Mouse (Mus musculus): ENCODE results near the gene Foxk1. TPM values are rescaled to one million over a fixed set of nuclear protein-coding genes. Genes with fewer than 3 reads are reported as not detected.

The Foxk1 gene
- total RNA-seq, 1 experiment, result 10.7 TPM

DNA sequence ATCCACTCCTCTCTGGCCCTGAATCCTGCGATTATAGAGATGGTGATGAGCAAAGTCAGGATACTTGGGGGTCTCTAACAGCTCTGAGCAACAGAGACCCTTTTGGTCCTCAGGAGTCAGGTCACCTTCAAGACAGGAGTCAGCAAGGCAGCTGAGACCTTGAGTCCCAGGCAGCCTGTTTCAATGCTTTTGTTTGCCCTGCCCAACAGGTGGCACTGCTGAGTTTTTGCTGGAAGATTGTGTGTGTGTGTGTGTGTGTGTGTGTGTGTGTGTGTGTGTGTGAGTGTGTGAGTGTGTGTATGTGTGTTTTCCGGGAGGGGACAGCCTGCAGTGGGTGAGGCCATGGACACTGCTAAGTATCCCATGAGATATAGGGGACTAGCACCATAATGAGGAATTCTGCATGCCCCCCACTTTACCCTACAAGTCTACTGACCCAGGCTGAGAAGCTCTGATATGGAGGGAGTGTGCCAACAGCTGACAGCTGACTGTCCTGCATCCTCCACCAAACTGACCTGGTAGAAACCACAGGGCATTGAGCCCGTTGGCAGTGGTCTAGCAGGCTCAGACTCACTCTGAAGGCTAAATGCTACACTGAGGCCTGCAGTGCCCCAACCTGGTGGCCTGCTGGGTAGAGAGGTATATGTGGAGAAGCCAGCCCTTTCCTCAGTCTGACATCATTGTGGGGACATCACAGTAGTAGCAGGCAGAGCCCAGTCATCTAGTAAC is 104.6 kb downstream of the Foxk1 start:
- Histone ChIP-seq H3K9ac (ENCODE audit: insufficient read depth, low read depth, low read length, poor library complexity, severe bottlenecking) (no peak overlapping the region), H3K4me3 (ENCODE audit: insufficient read depth in 1 of 2, low read depth in 1 of 2, low read length in 2 of 2, poor library complexity in 1 of 2, severe bottlenecking in 1 of 2) (no peak overlapping the region), H3K9me3 (ENCODE audit: control insufficient read depth, insufficient read depth, low read depth, low read length) (no peaks in the 10 kb centered on the region), H3K27ac (ENCODE audit: insufficient read depth, low read depth, low read length, poor library complexity, severe bottlenecking) (no peak overlapping the region), H3K36me3 (ENCODE audit: control insufficient read depth, insufficient read depth, low read length, poor library complexity, severe bottlenecking) (no peaks in the 10 kb centered on the region; the same call in 1 of the 2 replicates), H3K4me1 (ENCODE audit: control insufficient read depth in 2 of 2, insufficient read depth in 2 of 2, low read length in 2 of 2, poor library complexity in 1 of 2) (peaks cover 2 to 22% of the 10 kb centered on the region in 2 experiments; a peak in 2 of 4 replicates)
- in situ Hi-C loops (cut with MboI; ENCODE audit: low sequenced_read_pairs in 2 of 2, unreplicated experiment in 2 of 2), result no loop called here
- DNase-seq (ENCODE audit: low read depth, low spot score), result no peak
- no peak for TF ChIP-seq MAFK (IDR thresholded peaks at IDR 0.05; ENCODE audit: insufficient read depth, low read depth, low read length)
- TF ChIP-seq CHD2 (IDR thresholded peaks at IDR 0.05; ENCODE audit: low read depth, low read length), result no peak
- TF ChIP-seq ZC3H11A (IDR thresholded peaks at IDR 0.05; ENCODE audit: borderline replicate concordance, low read depth, low read length), result no peak
- TF ChIP-seq ZNF384 (IDR thresholded peaks at IDR 0.05; ENCODE audit: low read depth, low read length), result no peak
- no peak for TF ChIP-seq HCFC1 (IDR thresholded peaks at IDR 0.05; ENCODE audit: borderline replicate concordance, insufficient read depth, low read length)

DNA sequence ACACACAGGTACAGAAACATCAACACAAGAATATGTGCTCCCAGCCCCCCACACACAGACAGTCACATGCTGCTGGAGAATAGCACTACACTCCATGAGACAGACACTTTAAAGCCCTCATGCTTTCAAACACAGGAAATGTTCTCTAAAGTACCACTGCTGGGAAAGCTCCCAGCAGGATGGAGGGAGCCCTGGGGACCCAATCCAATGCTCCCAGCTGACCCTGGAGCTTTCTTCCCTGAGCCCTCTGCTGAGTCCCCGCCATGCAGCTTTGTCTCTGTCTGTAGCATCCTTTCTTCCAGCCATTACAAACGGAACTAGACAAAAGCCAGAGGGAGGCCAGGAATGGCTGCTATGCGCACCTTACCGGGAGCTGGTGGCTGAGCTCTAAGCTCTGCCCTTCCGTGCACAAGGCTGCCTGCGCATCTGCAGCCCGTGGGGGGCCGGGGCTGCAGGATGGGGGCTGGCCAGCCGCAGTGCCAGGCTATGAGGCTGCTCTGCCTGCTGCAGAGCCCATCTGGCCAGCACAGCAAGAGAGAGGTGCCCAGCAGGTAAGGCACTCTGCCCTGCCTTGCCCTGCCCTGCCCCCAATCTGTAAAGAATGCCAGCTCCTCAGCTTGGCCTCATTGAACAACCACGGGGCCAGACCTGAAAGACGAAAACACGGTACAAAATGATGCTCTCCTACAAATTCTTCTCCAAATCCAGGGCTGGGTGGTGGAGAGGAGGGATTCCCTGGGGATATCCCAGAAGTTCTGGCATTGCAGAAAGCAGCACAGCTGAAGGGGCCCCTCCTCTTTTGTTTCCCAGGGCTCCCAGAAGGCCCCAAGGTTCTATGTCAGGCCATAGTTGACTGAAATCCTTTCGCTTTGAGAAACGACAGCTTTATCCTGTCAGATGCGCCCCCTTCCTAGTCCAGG is 108.1 kb downstream of the Foxk1 start:
- in situ Hi-C loops (cut with MboI; ENCODE audit: low sequenced_read_pairs in 2 of 2, unreplicated experiment in 2 of 2), result no loop called here

DNA sequence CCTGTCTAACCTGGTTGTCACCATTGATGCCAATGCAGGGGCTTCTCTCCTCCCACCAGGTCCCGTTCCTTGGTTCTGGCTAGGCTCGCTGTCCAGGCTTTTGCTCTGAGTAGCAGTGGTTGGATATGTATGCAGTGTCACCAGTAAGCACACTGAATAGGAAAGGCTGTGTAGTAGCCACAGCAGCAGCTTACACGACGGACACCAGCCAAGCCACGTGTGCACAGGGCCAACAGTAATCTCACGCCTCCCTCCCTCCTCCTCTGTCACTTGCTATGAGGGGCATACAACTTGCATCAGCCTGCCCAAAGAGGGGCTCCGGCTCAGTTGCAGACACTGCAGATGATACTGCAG is 108.7 kb downstream of the Foxk1 start:
- H3K9me3 ChIP-seq (ENCODE audit: control insufficient read depth, insufficient read depth, low read depth, low read length), result no peaks in the 10 kb centered on the region
- TF ChIP-seq ZC3H11A (IDR thresholded peaks at IDR 0.05; ENCODE audit: borderline replicate concordance, low read depth, low read length) (no peak), HCFC1 (IDR thresholded peaks at IDR 0.05; ENCODE audit: borderline replicate concordance, insufficient read depth, low read length) (no peak), ZNF384 (IDR thresholded peaks at IDR 0.05; ENCODE audit: low read depth, low read length) (no peak), MAFK (IDR thresholded peaks at IDR 0.05; ENCODE audit: insufficient read depth, low read depth, low read length) (no peak), CHD2 (IDR thresholded peaks at IDR 0.05; ENCODE audit: low read depth, low read length) (no peak)
- H3K27ac ChIP-seq (ENCODE audit: insufficient read depth, low read depth, low read length, poor library complexity, severe bottlenecking), result no peak overlapping the region
- no peak overlapping the region for H3K4me3 ChIP-seq (ENCODE audit: insufficient read depth in 1 of 2, low read depth in 1 of 2, low read length in 2 of 2, poor library complexity in 1 of 2, severe bottlenecking in 1 of 2)
- in situ Hi-C loops (cut with MboI; ENCODE audit: low sequenced_read_pairs in 2 of 2, unreplicated experiment in 2 of 2), result no loop called here
- H3K4me1 ChIP-seq (ENCODE audit: control insufficient read depth in 2 of 2, insufficient read depth in 2 of 2, low read length in 2 of 2, poor library complexity in 1 of 2), result peaks cover 2 to 13% of the 10 kb centered on the region in 2 experiments; a peak in 2 of 4 replicates
- H3K9ac ChIP-seq (ENCODE audit: insufficient read depth, low read depth, low read length, poor library complexity, severe bottlenecking), result no peak overlapping the region
- H3K36me3 ChIP-seq (ENCODE audit: control insufficient read depth, insufficient read depth, low read length, poor library complexity, severe bottlenecking), result no peaks in the 10 kb centered on the region; the same call in 1 of the 2 replicates
- no peak for DNase-seq (ENCODE audit: low read depth, low spot score)

More for the DNA sequence above, 108.1 kb downstream of the Foxk1 start:
- H3K4me3 ChIP-seq (ENCODE audit: insufficient read depth in 1 of 2, low read depth in 1 of 2, low read length in 2 of 2, poor library complexity in 1 of 2, severe bottlenecking in 1 of 2), result peak overlapping the region in 1 of 2 experiments; percentile 14; a peak in 2 of 4 replicates
- H3K9me3 ChIP-seq (ENCODE audit: control insufficient read depth, insufficient read depth, low read depth, low read length), result no peaks in the 10 kb centered on the region
- H3K9ac ChIP-seq (ENCODE audit: insufficient read depth, low read depth, low read length, poor library complexity, severe bottlenecking), result peak overlapping the region; percentile 1; the same call in 1 of the 2 replicates
- TF ChIP-seq CHD2 (IDR thresholded peaks at IDR 0.05; ENCODE audit: low read depth, low read length) (no peak), ZC3H11A (IDR thresholded peaks at IDR 0.05; ENCODE audit: borderline replicate concordance, low read depth, low read length) (no peak), HCFC1 (IDR thresholded peaks at IDR 0.05; ENCODE audit: borderline replicate concordance, insufficient read depth, low read length) (no peak), MAFK (IDR thresholded peaks at IDR 0.05; ENCODE audit: insufficient read depth, low read depth, low read length) (no peak), ZNF384 (IDR thresholded peaks at IDR 0.05; ENCODE audit: low read depth, low read length) (no peak)
- peaks cover 2 to 13% of the 10 kb centered on the region in 2 experiments; a peak in 2 of 4 replicates for H3K4me1 ChIP-seq (ENCODE audit: control insufficient read depth in 2 of 2, insufficient read depth in 2 of 2, low read length in 2 of 2, poor library complexity in 1 of 2)
- H3K36me3 ChIP-seq (ENCODE audit: control insufficient read depth, insufficient read depth, low read length, poor library complexity, severe bottlenecking), result no peaks in the 10 kb centered on the region; the same call in 1 of the 2 replicates
- DNase-seq (ENCODE audit: low read depth, low spot score), result no peak
- H3K27ac ChIP-seq (ENCODE audit: insufficient read depth, low read depth, low read length, poor library complexity, severe bottlenecking), result no peak overlapping the region

Other genes starting within 250 kb of the Foxk1 start
- 17.4 and 26.3 TPM in 2 replicates for gene Ap5z1, start 62.4 kb downstream of the Foxk1 start, total RNA-seq (2012; rRNA removed)
- 3.5 and 3.6 TPM in 2 replicates for gene Papolb, start 128.6 kb downstream of the Foxk1 start, total RNA-seq (2012; rRNA removed)
- 6.2 and 6.8 TPM in 2 replicates for gene Radil, start 149.6 kb downstream of the Foxk1 start, total RNA-seq (2012; rRNA removed)
- gene Mmd2, start 207.3 kb downstream of the Foxk1 start, total RNA-seq (2012; rRNA removed), result 1.2 and 2.2 TPM in 2 replicates
- 62.4 and 69.7 TPM in 2 replicates for gene Wipi2, start 226.2 kb downstream of the Foxk1 start, total RNA-seq (2012; rRNA removed)